Mouse (Mus musculus) limb, embryonic 13.5 days (tissue): ENCODE results near the gene Prmt7. TPM values are rescaled to one million over a fixed set of nuclear protein-coding genes. Genes with fewer than 3 reads are reported as not detected.

Experiments used
- ATAC-seq: fragments of 200-750 bp; cut with Nextera tagmentation; 2 replicates; pipeline ENCODE4 v1.8.0; 2017; ENCODE audit warnings: low read depth, moderate number of reproducible peaks, moderate TSS enrichment; ENCODE audit not compliant: low FRiP score
- H3K27ac ChIP-seq: fragments of 300-500 bp; sonication (generic); 2 replicates; pipeline ENCODE4 v1.5.1; 2015; ENCODE audit warnings: inconsistent platforms, mild to moderate bottlenecking, moderate library complexity
- H3K27me3 ChIP-seq: fragments of 300-500 bp; sonication (generic); 2 replicates; pipeline ENCODE4 v1.6.1; 2015; ENCODE audit warnings: mild to moderate bottlenecking, inconsistent platforms
- H3K36me3 ChIP-seq: fragments of 300-500 bp; sonication (generic); 2 replicates; pipeline ENCODE4 v1.6.1; 2015; ENCODE audit warnings: inconsistent platforms, mild to moderate bottlenecking, moderate library complexity
- H3K4me1 ChIP-seq: fragments of 300-500 bp; sonication (generic); 2 replicates; pipeline ENCODE4 v1.6.1; 2015; ENCODE audit warnings: inconsistent platforms
- H3K4me2 ChIP-seq: fragments of 300-500 bp; sonication (generic); replicated peaks from 2 replicates; pipeline ENCODE4 v1.6.1; 2015; ENCODE audit warnings: inconsistent platforms, mild to moderate bottlenecking, moderate library complexity
- H3K4me3 ChIP-seq: fragments of 300-500 bp; sonication (generic); 2 replicates; pipeline ENCODE4 v1.5.1; 2015; ENCODE audit warnings: moderate library complexity, mild to moderate bottlenecking, inconsistent platforms
- H3K9ac ChIP-seq: fragments of 300-500 bp; sonication (generic); 2 replicates; pipeline ENCODE4 v1.6.1; 2015; ENCODE audit warnings: mild to moderate bottlenecking, inconsistent platforms
- H3K9me3 ChIP-seq: fragments of 300-500 bp; sonication (generic); 2 replicates; pipeline ENCODE4 v1.6.1; 2016; ENCODE audit warnings: inconsistent platforms
- WGBS: fragments of 180-500 bp; shearing (Covaris S2); methylation state at CpG from one replicate; pipeline ENCODE4 v1.1.7; 2015; 5-methylcytosine and 5-hydroxymethylcytosine counted together
- polyA plus RNA-seq: library from polyadenylated mRNA; unstranded; fragments of >200 nt; fragmentation: Nextera tagmentation; extraction: Ambion mirVana; gene quantifications from 2 replicates; pipeline ENCODE4 v1.2.1, GENCODE M21; 2015

The Prmt7 gene
- 46.2 and 51.8 TPM in 2 replicates for polyA plus RNA-seq

DNA sequence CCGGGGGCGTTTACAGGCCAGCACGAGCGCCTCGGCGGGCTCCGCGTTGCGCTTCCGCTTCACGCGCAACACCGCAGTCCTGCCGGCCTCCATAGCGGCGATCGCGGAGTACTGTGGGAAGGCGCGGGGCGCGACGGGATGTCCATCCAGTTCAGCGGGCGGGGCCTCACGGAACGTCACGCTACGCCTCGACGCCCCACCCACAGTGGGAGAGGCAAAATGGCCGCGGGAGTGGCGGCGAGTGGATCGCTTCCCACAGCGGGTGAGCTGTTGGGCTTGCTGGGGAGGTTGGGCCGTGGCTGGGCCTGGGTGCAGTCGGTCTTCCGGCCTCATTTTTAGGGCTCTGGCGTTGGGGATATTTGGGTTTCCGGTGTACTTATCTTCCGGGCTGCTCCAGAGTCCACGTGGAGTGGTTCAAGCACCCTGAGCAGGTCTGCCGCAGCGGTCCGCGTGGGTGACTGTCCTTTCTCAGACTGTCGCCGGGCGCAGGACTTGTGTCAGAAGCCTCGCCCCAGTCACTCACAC, at the start of gene Prmt7, which contains the start of gene Slc7a6os:
TSS of gene Prmt7 (plus strand) at position 116 of the 525 bp plus-strand sequence.
TSS of gene Slc7a6os (minus strand) at position 115 of the 525 bp plus-strand sequence.
- Histone ChIP-seq H3K27me3 (no peaks in the 10 kb centered on the region), H3K9me3 (no peaks in the 10 kb centered on the region), H3K4me2 (peak within 1 kb of the TSS; percentile 76), H3K4me1 (peaks cover 14% of the 10 kb centered on the region), H3K9ac (peak within 1 kb of the TSS; percentile 94), H3K4me3 (peak within 1 kb of the TSS; percentile 87), H3K27ac (peak within 1 kb of the TSS; percentile 95), H3K36me3 (peaks cover 55% of the 10 kb centered on the region)
- ATAC-seq = peak; percentile 99
- under 1% methylated on average over 52 of the region's 52 CpGs for WGBS

DNA sequence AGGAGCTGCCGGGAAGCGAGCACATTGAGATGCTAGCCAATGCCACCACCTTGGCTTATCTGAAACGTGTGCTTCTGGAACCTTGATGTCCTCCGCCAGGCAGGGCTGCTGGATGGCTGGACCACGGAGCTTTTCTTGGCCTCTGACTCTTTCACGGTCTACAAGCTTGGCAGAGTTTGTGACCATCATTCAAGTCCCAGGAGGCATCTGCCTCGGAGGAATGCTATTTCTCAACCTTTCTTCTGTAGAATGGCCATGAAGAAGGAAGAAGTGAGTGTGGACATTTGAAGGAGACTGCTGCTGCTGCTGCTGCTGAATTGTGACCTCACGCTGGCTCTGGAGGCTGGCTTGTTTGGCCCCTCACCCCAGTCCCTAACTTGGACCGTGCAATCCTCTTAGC, 47.5 kb upstream of the Prmt7 start:
- H3K36me3 ChIP-seq = peaks cover 57% of the 10 kb centered on the region
- H3K4me1 ChIP-seq = 0 out of 2 replicates have a peak, but pooled peaks cover 3% of the 10 kb centered on the region
- H3K9me3 ChIP-seq = no peaks in the 10 kb centered on the region
- no peaks in the 10 kb centered on the region for H3K27me3 ChIP-seq
- no peak overlapping the region for H3K4me3 ChIP-seq
- ATAC-seq = no peak
- no peak overlapping the region for H3K9ac ChIP-seq
- no peak overlapping the region for H3K27ac ChIP-seq
- 89% methylated on average over 9 of the region's 9 CpGs for WGBS
- H3K4me2 ChIP-seq = no peak overlapping the region

DNA sequence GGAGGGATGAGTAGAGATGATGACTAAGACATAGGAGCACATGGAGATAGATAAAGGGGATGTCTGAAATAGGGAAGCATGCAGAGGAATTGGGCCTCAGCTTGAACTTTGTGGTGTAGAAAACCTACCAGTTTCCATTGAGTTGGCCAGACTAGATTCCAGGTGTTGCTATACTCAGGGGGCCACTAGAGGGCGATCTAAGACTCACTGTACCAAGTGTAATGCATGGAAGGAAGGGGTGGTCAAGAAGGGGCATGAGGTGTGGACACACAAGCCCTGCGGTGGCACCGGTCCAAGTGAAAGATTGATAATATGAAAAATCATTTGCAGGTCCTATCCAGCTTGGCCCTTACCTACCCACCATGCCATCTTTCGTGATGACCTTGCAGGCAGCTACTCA, 45.3 kb upstream of the Prmt7 start:
- Histone ChIP-seq H3K9me3 (no peaks in the 10 kb centered on the region), H3K27ac (no peak overlapping the region), H3K4me1 (peaks cover 14% of the 10 kb centered on the region; the same call in 1 of the 2 replicates), H3K36me3 (peaks cover 42% of the 10 kb centered on the region), H3K9ac (no peak overlapping the region), H3K27me3 (no peaks in the 10 kb centered on the region), H3K4me2 (no peak overlapping the region), H3K4me3 (no peak overlapping the region)
- 52% methylated on average over 4 of the region's 4 CpGs for WGBS
- no peak for ATAC-seq

DNA sequence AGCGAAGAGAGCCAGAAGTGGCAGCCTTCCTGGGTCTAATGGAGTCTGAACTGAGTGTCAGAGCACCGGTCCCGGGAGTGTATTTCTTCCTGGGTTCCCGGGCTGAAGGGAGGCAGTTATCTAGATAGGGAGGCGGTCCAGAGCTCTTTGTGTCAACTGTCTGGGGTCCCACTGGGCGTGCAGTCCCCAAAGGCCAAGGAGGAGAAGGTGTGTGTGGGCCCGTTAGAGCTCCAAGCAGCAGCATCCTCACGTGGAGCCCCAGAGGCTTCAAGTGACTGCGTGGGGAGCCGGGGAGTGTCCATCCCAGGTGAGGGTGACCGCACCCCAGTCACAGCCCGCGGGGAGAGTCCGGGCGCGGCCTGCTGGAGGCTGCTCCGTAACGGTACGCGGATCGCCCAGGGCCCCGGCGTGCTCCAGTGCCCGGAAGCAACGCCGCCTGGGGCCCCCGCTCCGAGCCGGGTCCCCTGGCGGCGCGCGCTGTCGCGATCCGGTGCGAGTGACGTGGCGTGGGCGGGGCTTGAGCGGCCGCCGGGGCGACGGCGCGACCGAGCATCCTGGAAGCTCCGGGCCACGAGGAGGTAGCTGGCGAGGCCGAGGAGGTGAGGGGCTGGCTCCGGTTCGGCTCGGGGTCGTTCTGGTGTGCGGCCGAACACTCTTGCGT, 42.2 kb upstream of the Prmt7 start, which contains the start of gene Slc7a6:
TSS of gene Slc7a6 (plus strand) at position 502 of the 661 bp plus-strand sequence.
- Histone ChIP-seq H3K27me3 (no peaks in the 10 kb centered on the region), H3K4me2 (peak within 1 kb of the TSS; percentile 93), H3K36me3 (peaks cover 12% of the 10 kb centered on the region), H3K9ac (peak within 1 kb of the TSS; percentile 90), H3K4me1 (peaks cover 14% of the 10 kb centered on the region; the same call in 1 of the 2 replicates), H3K27ac (peak within 1 kb of the TSS; percentile 89), H3K4me3 (peak within 1 kb of the TSS; percentile 81), H3K9me3 (no peaks in the 10 kb centered on the region)
- WGBS = 1% methylated on average over 48 of the region's 59 CpGs
- peak; percentile 86 for ATAC-seq

DNA sequence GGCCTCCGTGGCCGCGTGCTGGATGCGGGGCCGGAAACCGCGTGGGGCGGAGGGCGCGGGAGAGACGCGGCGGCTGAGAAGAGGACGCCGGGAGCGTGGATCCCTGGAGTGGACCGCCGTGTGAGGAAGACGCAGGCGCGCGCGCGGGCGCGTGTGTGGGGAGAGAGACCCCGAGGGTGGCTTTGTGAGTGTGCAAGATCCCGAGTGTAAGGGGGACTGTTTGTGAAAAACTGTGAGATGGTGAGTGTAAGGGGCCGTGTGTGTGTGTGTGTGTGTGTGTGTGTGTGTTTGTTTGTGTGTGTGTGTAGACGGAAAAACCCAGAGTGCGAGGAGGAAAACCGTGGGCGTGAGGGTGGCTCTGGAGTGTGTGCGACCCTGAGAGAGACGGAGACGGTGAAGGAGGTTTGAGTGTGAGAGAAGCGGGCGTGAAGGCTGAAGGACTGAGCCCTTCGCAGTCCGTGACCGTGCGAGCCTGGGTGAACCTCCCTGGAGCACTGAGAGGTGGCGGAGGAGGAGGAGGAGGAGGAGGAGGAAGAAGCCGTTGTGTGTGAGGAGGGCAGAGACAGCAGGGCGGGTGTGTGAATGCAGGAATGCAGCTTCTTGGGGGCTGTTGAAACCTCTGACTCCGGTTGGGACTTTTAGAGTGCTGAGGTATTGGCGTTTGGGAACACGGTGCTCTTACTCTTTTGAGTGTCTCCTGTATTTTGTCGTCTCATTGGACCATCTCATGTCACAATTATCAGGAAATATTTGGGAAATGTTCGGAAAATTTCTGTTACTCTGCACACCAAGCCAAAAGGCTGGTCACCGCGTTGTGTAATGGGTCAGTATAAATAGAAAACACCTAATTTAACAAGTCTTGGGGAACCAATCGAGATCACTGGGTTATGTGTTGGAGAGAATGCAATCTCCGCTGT, 41.5 kb upstream of the Prmt7 start:
- Histone ChIP-seq H3K4me2 (peak overlapping the region; percentile 93), H3K4me1 (peaks cover 14% of the 10 kb centered on the region; the same call in 1 of the 2 replicates), H3K9me3 (no peaks in the 10 kb centered on the region), H3K27ac (peak overlapping the region; percentile 89), H3K36me3 (peaks cover 4% of the 10 kb centered on the region), H3K4me3 (peak overlapping the region; percentile 81), H3K27me3 (no peaks in the 10 kb centered on the region), H3K9ac (peak overlapping the region; percentile 90)
- ATAC-seq = peak; percentile 72
- WGBS = under 1% methylated on average over 54 of the region's 54 CpGs

DNA sequence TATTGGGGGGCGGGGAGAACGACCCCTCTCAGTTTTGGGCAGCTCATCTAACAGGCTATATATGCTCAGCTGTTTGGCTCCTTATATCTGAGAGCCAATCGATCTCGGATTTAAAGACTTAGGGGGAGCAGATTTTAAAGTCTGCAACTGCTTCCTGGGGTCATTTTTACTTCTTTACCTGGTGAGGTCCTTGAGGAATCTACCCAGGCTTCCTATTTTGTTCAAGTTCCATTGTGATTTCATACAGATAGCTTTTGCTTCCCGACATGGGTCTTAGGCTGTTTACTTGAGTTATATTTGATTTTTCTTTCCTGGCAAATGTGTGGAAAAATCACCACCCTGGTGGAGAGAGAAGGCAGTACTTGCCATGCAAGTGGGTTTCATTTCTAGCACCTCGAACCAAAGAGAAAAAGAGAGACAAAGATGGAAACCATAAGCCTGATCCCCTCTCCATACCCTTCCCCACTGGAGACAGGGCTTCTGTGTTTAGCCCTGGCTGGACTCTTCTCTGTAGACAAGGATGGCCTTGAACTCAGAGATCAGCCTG, 40.7 kb upstream of the Prmt7 start:
- Histone ChIP-seq H3K36me3 (no peaks in the 10 kb centered on the region; the same call in 1 of the 2 replicates), H3K27ac (no peak overlapping the region)
- WGBS = 26% methylated on average over 6 of the region's 6 CpGs

DNA sequence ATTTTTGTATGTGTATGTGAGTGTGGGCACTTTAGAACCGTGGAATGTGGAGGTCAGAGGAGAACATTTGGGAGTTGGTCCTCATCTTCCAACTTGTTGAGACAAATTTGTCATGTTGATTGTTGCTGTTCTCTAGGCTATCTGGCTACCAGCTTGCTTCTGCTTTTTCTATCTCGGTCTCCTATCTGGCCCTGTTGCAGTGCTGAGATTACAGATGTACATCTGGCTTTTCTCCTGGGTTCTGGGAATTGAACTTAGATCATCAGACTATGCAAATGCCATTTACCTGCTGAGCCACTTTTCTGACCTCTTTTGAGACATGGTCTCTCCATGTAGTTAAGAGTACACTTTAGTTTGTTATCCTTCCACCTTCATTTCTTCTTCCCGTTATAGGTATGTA, 37.2 kb upstream of the Prmt7 start:
- WGBS = 88% methylated on average over 3 of the region's 3 CpGs
- H3K4me2 ChIP-seq = no peak overlapping the region
- H3K27ac ChIP-seq = no peak overlapping the region
- H3K36me3 ChIP-seq = no peaks in the 10 kb centered on the region
- no peak overlapping the region for H3K9ac ChIP-seq
- no peak overlapping the region for H3K4me3 ChIP-seq
- H3K27me3 ChIP-seq = no peaks in the 10 kb centered on the region
- no peak for ATAC-seq
- no peaks in the 10 kb centered on the region for H3K9me3 ChIP-seq
- peaks cover 28% of the 10 kb centered on the region for H3K4me1 ChIP-seq

More for the DNA sequence above, 40.7 kb upstream of the Prmt7 start:
- H3K9ac ChIP-seq = peak overlapping the region; percentile 90
- peak overlapping the region; percentile 93 for H3K4me2 ChIP-seq
- H3K4me3 ChIP-seq = peak overlapping the region; percentile 81
- no peaks in the 10 kb centered on the region for H3K9me3 ChIP-seq
- H3K27me3 ChIP-seq = no peaks in the 10 kb centered on the region
- ATAC-seq = no peak
- H3K4me1 ChIP-seq = peaks cover 14% of the 10 kb centered on the region; the same call in 1 of the 2 replicates

DNA sequence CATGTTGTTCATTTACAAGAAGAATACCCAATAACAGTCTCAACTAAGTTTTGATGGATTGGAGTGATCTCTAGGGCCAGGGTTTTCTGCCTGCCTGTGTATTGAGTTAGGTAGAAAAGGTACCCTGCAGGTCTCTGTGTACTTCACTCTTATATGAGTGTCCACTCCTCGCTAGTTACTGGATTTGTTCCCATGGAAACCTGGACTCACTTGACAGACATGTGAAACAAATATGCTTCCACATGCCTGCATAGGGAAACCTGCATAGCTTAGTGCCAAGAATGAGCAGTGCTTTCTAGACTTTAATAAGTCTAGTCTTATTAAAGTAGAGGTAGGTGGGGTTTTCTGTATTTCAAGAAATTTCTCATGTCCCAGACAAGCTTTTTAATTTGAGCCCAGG, 33.8 kb upstream of the Prmt7 start:
- H3K9ac ChIP-seq = no peak overlapping the region
- H3K4me1 ChIP-seq = peaks cover 19% of the 10 kb centered on the region
- no peaks in the 10 kb centered on the region for H3K27me3 ChIP-seq
- H3K9me3 ChIP-seq = no peaks in the 10 kb centered on the region
- H3K27ac ChIP-seq = no peak overlapping the region
- H3K4me2 ChIP-seq = no peak overlapping the region
- ATAC-seq = peak; percentile 59; the same call in 1 of the 2 replicates
- 14% methylated on average over 1 of the region's 1 CpGs for WGBS
- no peak overlapping the region for H3K4me3 ChIP-seq
- H3K36me3 ChIP-seq = peaks cover 10% of the 10 kb centered on the region

DNA sequence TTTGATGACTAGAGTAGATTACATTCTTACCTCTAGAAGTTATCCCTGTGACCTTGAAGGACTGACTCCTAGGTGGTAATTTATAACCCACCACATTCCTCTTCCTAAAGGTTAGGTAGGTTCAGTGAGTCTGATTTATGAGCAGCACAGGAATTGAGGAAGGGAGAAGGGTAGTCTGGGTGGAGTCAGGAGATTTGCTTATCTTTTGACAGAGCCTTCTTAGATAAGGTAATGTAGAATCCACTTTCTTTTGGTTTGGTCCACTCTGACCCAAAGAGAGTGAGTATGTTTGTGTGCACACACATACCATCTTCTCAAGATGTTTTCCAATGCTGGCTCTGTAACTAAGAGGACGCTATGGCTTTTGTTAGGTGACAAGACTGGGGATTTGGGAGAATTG, 33.1 kb upstream of the Prmt7 start:
- Histone ChIP-seq H3K9ac (no peak overlapping the region), H3K4me3 (no peak overlapping the region), H3K4me2 (no peak overlapping the region), H3K36me3 (peaks cover 16% of the 10 kb centered on the region), H3K27ac (no peak overlapping the region), H3K9me3 (no peaks in the 10 kb centered on the region), H3K27me3 (no peaks in the 10 kb centered on the region), H3K4me1 (peaks cover 19% of the 10 kb centered on the region)
- 85% methylated on average over 1 of the region's 1 CpGs for WGBS
- ATAC-seq = no peak

DNA sequence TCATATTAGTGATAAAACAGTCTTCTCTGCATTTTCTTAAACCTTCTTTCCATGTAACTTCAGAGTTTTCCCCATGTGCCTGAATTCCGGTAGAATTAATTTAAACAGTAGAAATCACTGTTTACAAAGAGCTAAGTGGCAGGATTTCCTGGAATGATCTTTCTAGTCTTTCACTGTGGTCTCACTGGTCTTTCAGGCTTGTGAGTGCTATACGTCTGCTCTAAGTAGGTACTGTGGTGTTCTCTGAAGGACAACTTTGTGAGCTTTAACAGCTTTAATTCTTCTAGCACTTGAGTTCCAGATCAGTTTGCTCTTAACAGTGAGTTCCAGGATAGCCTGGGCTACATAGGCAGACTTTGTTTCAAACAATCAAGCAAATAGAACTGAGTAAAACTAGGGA, 32.3 kb upstream of the Prmt7 start:
- Histone ChIP-seq H3K9me3 (no peaks in the 10 kb centered on the region), H3K4me2 (no peak overlapping the region), H3K27me3 (no peaks in the 10 kb centered on the region), H3K36me3 (peaks cover 18% of the 10 kb centered on the region), H3K9ac (no peak overlapping the region), H3K4me1 (peaks cover 19% of the 10 kb centered on the region), H3K27ac (no peak overlapping the region), H3K4me3 (no peak overlapping the region)
- 70% methylated on average over 2 of the region's 2 CpGs for WGBS
- no peak for ATAC-seq

DNA sequence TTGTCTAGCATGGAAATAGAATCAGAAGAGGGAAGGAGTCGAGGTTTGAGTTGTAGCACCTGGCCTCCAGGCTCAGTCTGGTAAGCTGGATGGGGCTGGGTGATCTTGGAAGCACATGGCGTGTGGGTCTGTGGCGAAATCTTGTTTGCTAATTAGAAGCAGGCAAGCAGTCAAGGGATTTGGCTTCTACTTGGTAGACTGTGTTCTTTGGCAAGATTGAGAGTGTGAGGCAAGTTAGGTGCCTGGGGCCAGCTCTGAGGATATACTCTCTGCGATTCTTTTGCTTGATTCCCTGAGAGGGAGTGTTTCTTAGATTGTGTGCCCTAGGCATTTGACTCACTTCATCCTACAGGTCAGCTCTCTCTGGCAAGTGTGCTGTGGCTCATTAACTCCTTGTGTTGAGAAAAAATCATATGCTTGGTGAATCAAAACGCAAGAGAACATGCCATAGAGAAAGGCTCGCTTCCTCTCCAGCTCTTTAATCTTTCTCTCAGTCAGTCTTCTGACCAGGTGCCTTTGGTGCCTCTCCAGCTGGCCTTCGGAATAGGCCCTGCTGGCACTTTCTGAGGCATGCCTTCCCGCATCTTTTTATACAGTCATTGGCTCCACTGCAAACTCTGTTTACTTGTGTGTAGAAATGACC, 25.0 kb upstream of the Prmt7 start:
- ATAC-seq = no peak
- Histone ChIP-seq H3K36me3 (peaks cover 51% of the 10 kb centered on the region), H3K27me3 (no peaks in the 10 kb centered on the region), H3K4me2 (no peak overlapping the region), H3K4me3 (no peak overlapping the region), H3K9me3 (no peaks in the 10 kb centered on the region), H3K4me1 (no peaks in the 10 kb centered on the region), H3K9ac (no peak overlapping the region), H3K27ac (no peak overlapping the region)
- WGBS = 67% methylated on average over 8 of the region's 8 CpGs
